Mouse (Mus musculus): Measurements from ENCODE around the gene Copz2.

DNA sequence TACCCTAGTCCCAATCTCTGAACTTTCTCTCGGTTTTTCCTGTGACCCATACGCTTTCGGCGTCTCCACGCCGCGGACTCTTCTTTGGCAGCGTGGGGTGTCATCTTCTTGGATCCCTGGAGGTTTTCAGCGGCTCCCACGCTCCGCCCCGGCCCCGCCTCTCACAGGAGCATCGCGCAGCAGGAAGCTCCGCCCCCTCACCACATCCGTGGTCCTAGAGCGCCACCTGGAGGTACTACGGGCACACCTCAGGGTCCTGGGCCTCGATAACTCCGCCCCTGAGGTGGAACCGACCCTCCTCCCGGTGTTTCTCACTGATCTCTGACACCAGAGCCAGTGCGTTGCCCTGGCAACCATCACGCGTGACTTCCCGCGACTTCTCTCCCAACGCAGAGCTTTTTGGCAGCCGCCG is 12.2 kb downstream of the Copz2 start:
- TF ChIP-seq CTCF (IDR thresholded peaks at IDR 0.05; ENCODE audit: low read depth) (peak; percentile 99), EP300 (IDR thresholded peaks at IDR 0.05; ENCODE audit: low read depth) (no peak)
